Mouse (Mus musculus) liver, embryonic 11.5 days (tissue): ENCODE measurements around the gene Tst. TPM values are rescaled to one million over a fixed set of nuclear protein-coding genes. Genes with fewer than 3 reads are reported as not detected.

Source experiments
- ATAC-seq: fragments of 200-750 bp; cut with Nextera tagmentation; replicated peaks from 2 replicates; pipeline ENCODE4 v1.8.0; 2017; ENCODE audit warnings: moderate number of reproducible peaks, mild to moderate bottlenecking, moderate TSS enrichment, moderate library complexity; ENCODE audit not compliant: low FRiP score
- DNase-seq: peaks from one replicate; pipeline ENCODE4 v3.0.0-alpha.2; 2017; ENCODE audit warnings: low spot score
- H3K27ac ChIP-seq: fragments of 300-500 bp; sonication (generic); 2 replicates; pipeline ENCODE4 v1.5.1; 2014; ENCODE audit warnings: mild to moderate bottlenecking, low read depth, low read length, control low read depth
- H3K27me3 ChIP-seq: fragments of 300-500 bp; sonication (generic); replicated peaks from 2 replicates; pipeline ENCODE4 v1.6.1; 2014; ENCODE audit warnings: low read length, mixed read lengths; ENCODE audit not compliant: control insufficient read depth, insufficient read depth
- H3K36me3 ChIP-seq: fragments of 300-500 bp; sonication (generic); 2 replicates; pipeline ENCODE4 v1.6.1; 2014; ENCODE audit warnings: mild to moderate bottlenecking, low read length, moderate library complexity, mixed read lengths; ENCODE audit not compliant: control insufficient read depth, insufficient read depth
- H3K4me1 ChIP-seq: fragments of 300-500 bp; sonication (generic); replicated peaks from 2 replicates; pipeline ENCODE4 v1.6.1; 2014; ENCODE audit warnings: low read length, mixed read lengths; ENCODE audit not compliant: control insufficient read depth, insufficient read depth
- H3K4me2 ChIP-seq: fragments of 300-500 bp; sonication (generic); 2 replicates; pipeline ENCODE4 v1.6.1; 2014; ENCODE audit warnings: mild to moderate bottlenecking, control low read depth, moderate library complexity
- H3K4me3 ChIP-seq: fragments of 300-500 bp; sonication (generic); 2 replicates; pipeline ENCODE4 v1.5.1; 2014; ENCODE audit warnings: low read depth, low read length, control low read depth
- H3K9ac ChIP-seq: fragments of 300-500 bp; sonication (generic); 2 replicates; pipeline ENCODE4 v1.6.1; 2014; ENCODE audit warnings: low read depth, low read length, control low read depth
- H3K9me3 ChIP-seq: fragments of 300-500 bp; sonication (generic); 2 replicates; pipeline ENCODE4 v1.6.1; 2016; ENCODE audit warnings: low read length, inconsistent platforms, mixed read lengths; ENCODE audit not compliant: control insufficient read depth
- WGBS: fragments of 180-500 bp; shearing (Covaris S2); extraction: QIAGEN DNeasy Blood & Tissue Kit; methylation state at CpG from one replicate; pipeline ENCODE4 v1.1.7; 2014; 5-methylcytosine and 5-hydroxymethylcytosine counted together
- polyA plus RNA-seq: library from polyadenylated mRNA; unstranded; fragments of >200 nt; fragmentation: Nextera tagmentation; extraction: Ambion mirVana; gene quantifications from 2 replicates; pipeline ENCODE4 v1.2.1, GENCODE M21; 2014

Tst gene
- polyA plus RNA-seq, 1 experiment from 2014 or later = 98.9 TPM

DNA sequence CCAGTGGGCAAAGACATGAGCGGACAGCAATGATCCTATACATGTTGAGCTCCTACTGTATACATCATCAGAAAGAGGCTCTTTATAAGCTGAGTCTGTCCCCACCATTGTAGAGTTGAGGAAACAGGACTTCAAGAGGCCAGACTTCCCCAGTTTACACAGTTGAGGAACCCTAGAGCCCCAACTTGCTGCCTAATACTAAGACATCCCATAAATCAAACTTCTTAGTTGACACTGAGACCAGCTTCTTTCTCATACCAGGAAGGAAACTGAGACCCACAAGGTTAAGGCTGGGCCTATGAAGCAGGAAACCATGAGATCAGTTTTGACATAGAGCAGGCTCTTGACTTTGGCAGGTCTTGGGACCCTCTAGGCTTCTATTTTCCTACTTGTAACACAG, 20.1 kb downstream of the Tst start:
- Histone ChIP-seq H3K4me2 (no peak overlapping the region), H3K4me1 (no peaks in the 10 kb centered on the region), H3K4me3 (no peak overlapping the region), H3K9ac (no peak overlapping the region), H3K27me3 (no peaks in the 10 kb centered on the region), H3K27ac (no peak overlapping the region), H3K36me3 (no peaks in the 10 kb centered on the region), H3K9me3 (no peaks in the 10 kb centered on the region)
- 90% methylated on average over 1 of the region's 1 CpGs for WGBS
- ATAC-seq (no peak), DNase-seq (no peak)

DNA sequence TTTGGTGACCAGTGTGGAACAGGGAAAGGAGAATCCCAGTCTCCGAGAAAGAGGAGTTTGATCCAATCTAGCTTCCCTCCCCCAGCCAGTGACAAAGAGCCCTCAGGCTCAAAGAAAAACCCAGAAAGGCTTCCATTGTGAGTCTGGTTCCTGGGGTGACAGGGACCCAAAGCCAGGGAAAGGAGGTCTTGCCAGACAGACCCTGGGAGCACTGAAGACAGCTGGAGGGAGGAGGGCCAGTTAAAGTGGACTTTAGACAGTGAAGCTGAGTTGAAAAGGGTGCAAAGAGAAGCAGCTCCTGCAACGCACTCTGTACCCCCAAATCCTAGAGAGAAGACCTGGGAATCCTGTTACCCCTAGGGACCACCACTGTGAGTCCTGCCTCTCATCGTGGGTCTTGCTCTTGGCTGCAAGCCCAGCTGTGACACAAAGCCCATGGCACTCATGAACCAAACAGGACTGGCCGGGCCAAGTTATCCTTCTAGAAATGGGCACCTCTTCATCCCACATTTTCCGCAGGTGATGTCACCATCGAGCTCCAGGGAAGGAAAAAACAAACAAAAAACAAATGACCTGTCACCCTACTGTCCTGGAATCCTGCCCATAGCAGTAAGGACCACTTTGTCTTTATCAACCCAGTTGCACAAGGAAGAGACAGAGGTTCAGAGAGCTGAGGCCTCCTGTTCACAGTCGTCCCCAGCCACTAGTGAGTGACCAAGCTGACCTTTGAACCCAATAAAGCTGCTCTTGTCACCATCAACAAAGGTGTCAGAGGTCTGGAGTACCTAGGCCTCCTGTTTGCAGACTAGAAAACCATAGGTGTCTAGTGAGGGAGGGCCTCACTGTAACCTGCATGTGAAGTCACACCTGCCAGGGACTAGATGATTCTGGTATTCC, 21.2 kb downstream of the Tst start:
- no peaks in the 10 kb centered on the region for H3K9me3 ChIP-seq
- no peak overlapping the region for H3K27ac ChIP-seq
- WGBS = 73% methylated on average over 7 of the region's 7 CpGs
- H3K27me3 ChIP-seq = no peaks in the 10 kb centered on the region
- no peak for DNase-seq
- H3K36me3 ChIP-seq = no peaks in the 10 kb centered on the region
- H3K4me2 ChIP-seq = no peak overlapping the region
- no peaks in the 10 kb centered on the region for H3K4me1 ChIP-seq
- no peak overlapping the region for H3K9ac ChIP-seq
- H3K4me3 ChIP-seq = no peak overlapping the region
- no peak for ATAC-seq

DNA sequence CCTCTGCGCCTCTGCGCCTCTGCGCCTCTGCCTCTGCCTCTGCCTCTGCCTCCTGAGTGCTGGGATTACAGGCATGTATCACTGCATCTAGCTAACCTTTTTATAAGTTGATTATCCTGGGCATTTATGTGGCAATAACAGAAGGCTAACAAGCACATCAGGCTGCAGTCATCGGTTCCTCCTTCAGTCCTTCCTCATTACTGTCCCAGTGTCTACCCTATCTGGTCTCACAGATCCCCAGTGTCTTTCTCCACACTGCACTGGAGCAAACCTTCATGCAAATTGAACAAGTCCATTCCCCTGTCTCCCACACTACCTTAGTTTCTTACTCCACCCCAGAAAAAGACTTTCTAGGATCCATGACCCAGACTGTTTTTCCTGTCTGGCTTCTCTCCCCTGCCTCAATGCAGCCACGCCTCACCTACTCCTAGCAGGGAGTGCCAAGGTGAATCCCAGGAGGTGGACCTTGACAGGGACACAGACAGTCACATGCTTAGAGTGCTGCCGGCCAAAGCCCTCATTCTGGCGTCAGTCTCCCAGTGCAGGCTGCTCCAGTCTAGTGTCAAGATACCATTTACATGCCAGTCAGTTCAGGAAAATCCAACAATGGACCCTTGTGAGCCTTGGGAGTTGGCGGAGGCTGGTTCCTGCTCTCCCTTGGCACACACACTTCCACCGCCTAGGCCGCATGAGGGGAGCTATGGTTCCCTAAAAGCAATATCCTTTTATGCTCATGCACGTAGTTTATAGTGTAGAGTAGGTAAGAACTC, 22.1 kb downstream of the Tst start:
- H3K9ac ChIP-seq = no peak overlapping the region
- no peak for DNase-seq
- no peak for ATAC-seq
- no peaks in the 10 kb centered on the region for H3K36me3 ChIP-seq
- H3K4me1 ChIP-seq = 0 out of 2 replicates have a peak, but pooled peaks cover under 1% of the 10 kb centered on the region
- H3K27me3 ChIP-seq = no peaks in the 10 kb centered on the region; the same call in 1 of the 2 replicates
- no peaks in the 10 kb centered on the region for H3K9me3 ChIP-seq
- WGBS = 83% methylated on average over 11 of the region's 11 CpGs
- H3K27ac ChIP-seq = no peak overlapping the region
- H3K4me3 ChIP-seq = no peak overlapping the region
- H3K4me2 ChIP-seq = no peak overlapping the region

DNA sequence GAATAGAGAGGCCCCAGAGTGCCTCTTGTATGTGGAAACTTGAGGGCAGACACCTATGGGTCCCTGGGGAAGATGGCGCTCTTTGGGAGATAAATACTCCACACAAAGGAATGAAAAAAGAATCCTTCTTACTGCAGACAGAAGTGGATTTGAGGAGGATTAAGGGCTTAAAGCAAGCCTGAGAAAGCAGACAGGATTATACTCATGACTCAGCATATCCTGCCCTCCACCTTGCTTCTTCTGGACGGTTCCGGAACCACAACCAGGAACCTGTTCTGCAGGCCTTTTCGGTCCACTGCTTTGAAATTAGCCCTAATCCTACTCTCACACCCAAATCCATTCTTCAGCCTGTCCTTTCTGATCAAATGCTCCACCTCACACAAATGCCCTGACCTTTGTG, 23.6 kb downstream of the Tst start:
- no peak overlapping the region for H3K27ac ChIP-seq
- H3K9ac ChIP-seq = no peak overlapping the region
- H3K4me2 ChIP-seq = no peak overlapping the region
- DNase-seq (no peak), ATAC-seq (no peak)
- H3K4me3 ChIP-seq = no peak overlapping the region
- WGBS = 91% methylated on average over 4 of the region's 4 CpGs
- 0 out of 2 replicates have a peak, but pooled peaks cover 3% of the 10 kb centered on the region for H3K4me1 ChIP-seq
- H3K9me3 ChIP-seq = no peaks in the 10 kb centered on the region
- H3K36me3 ChIP-seq = no peaks in the 10 kb centered on the region
- no peaks in the 10 kb centered on the region; the same call in 1 of the 2 replicates for H3K27me3 ChIP-seq

DNA sequence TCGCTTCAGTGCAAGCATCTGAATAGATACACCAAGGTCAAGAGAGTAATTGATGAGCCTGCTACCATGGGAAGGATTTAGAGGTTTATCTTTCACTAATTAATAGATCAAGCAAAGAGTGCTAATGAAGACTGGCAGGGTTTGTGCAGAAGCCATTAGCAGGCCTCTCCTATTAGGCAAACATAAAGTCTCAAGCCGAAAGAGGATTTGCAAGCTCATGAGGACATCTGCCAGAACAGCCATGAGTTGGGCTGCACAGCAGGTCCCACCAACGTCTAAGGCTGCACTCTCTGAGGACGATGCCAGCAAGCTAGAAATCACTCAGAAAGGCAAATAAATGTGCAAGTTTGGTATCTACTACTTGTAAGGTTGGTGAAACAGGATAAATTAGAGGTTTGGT, 25.0 kb downstream of the Tst start:
- H3K9ac ChIP-seq = no peak overlapping the region
- no peaks in the 10 kb centered on the region for H3K36me3 ChIP-seq
- H3K9me3 ChIP-seq = no peaks in the 10 kb centered on the region
- H3K27ac ChIP-seq = no peak overlapping the region
- DNase-seq = no peak
- 69% methylated on average over 4 of the region's 4 CpGs for WGBS
- ATAC-seq = no peak
- no peaks in the 10 kb centered on the region; the same call in 1 of the 2 replicates for H3K27me3 ChIP-seq
- H3K4me1 ChIP-seq = 0 out of 2 replicates have a peak, but pooled peaks cover 3% of the 10 kb centered on the region
- H3K4me3 ChIP-seq = no peak overlapping the region
- H3K4me2 ChIP-seq = no peak overlapping the region

DNA sequence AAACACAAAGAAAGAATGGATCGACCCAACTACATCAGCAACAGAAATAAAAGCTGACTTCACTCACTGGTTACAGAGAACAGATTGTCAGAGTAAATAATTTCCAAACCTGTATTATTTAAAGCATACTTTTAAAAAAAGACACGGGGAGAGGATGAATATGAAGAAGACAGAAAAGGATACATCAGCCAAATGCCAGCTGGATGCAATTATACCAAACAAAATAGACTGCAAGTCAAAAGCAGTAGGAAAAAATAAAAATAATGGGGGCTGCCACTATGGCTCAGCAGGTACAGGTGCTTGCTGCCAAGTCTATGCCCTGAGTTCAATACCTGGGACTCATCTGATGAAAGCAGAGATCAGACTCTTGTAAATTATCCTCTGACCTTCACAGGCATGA, 25.5 kb downstream of the Tst start:
- ATAC-seq (no peak), DNase-seq (no peak)
- Histone ChIP-seq H3K4me1 (0 out of 2 replicates have a peak, but pooled peaks cover 3% of the 10 kb centered on the region), H3K4me2 (no peak overlapping the region), H3K9me3 (no peaks in the 10 kb centered on the region), H3K9ac (no peak overlapping the region), H3K27me3 (no peaks in the 10 kb centered on the region; the same call in 1 of the 2 replicates), H3K27ac (no peak overlapping the region), H3K36me3 (no peaks in the 10 kb centered on the region), H3K4me3 (no peak overlapping the region)
- 69% methylated on average over 2 of the region's 2 CpGs for WGBS

DNA sequence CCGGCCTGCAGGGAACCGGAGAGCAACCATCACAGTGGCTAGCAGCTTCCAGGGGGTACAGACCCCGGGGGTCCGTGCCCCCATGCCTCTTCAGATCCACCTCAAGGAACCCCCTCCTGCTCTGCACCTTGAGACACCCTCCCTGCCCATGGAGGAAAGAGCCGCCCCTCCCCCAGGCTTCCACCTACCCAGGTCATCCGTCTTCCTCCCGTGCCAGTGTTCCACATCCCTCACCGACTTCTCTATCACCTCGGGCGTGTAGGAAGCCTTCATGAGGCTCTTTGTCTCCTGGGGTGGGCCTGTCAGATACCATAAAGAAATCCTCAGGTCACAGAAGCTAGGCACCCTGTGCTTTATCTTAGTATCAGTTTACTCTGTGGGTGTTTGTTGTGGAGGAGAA, 27.2 kb downstream of the Tst start:
- ATAC-seq (no peak), DNase-seq (no peak)
- WGBS = 76% methylated on average over 10 of the region's 10 CpGs

DNA sequence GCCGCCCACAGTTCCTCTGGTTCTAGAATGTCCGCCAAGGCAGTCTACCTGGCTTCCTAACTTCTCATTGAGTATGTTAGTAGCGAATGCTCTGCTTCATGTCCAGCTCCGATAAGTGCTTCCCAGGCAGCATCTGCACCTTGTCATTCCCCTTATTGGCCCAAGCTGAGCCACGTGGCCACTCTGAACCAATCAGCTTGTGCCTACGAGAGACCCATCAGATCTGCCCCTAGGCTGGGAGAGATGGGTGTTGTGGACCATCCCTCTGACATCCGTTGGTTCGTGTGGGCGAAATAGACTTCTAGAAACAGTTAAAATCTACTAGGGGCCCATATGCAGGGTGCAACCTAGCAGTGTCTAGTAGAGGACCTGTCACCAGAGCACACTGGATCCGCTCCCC, 27.8 kb downstream of the Tst start:
- no peaks in the 10 kb centered on the region for H3K9me3 ChIP-seq
- DNase-seq = no peak
- H3K4me3 ChIP-seq = no peak overlapping the region
- whole genome bisulfite sequencing = 76% methylated on average over 10 of the region's 10 CpGs
- H3K36me3 ChIP-seq = no peaks in the 10 kb centered on the region
- H3K4me2 ChIP-seq = no peak overlapping the region
- no peak overlapping the region for H3K27ac ChIP-seq
- H3K4me1 ChIP-seq = peaks cover 6% of the 10 kb centered on the region; the same call in 1 of the 2 replicates
- no peak for ATAC-seq
- H3K27me3 ChIP-seq = no peaks in the 10 kb centered on the region; the same call in 1 of the 2 replicates
- no peak overlapping the region for H3K9ac ChIP-seq

More for the DNA sequence above, 27.2 kb downstream of the Tst start:
- H3K4me1 ChIP-seq = peaks cover 6% of the 10 kb centered on the region; the same call in 1 of the 2 replicates
- no peaks in the 10 kb centered on the region; the same call in 1 of the 2 replicates for H3K27me3 ChIP-seq
- no peak overlapping the region for H3K4me2 ChIP-seq
- H3K27ac ChIP-seq = no peak overlapping the region
- no peaks in the 10 kb centered on the region for H3K9me3 ChIP-seq
- no peak overlapping the region for H3K4me3 ChIP-seq
- H3K36me3 ChIP-seq = no peaks in the 10 kb centered on the region
- H3K9ac ChIP-seq = no peak overlapping the region
